Mouse (Mus musculus) lung, postnatal 0 days (tissue): ENCODE results near the gene Prr14.

ENCODE experiments used
- CTCF ChIP-seq: IDR thresholded peaks from 2 replicates; pipeline ENCODE4 v1.5.1; 2016; ENCODE audit warnings: antibody characterized with exemption, mild to moderate bottlenecking
- EP300 ChIP-seq: IDR thresholded peaks from 2 replicates; pipeline ENCODE4 v1.6.1; 2016; ENCODE audit warnings: antibody characterized with exemption, mild to moderate bottlenecking, control low read depth

GRCm38 (mm10) chr7:127425911-127426310 is 33.5 kb upstream of the Prr14 start:
- TF ChIP-seq CTCF: no peak
- TF ChIP-seq EP300: no peak
